Mouse (Mus musculus): ENCODE measurements around the gene Rgs6.

Gene Rgs6

DNA sequence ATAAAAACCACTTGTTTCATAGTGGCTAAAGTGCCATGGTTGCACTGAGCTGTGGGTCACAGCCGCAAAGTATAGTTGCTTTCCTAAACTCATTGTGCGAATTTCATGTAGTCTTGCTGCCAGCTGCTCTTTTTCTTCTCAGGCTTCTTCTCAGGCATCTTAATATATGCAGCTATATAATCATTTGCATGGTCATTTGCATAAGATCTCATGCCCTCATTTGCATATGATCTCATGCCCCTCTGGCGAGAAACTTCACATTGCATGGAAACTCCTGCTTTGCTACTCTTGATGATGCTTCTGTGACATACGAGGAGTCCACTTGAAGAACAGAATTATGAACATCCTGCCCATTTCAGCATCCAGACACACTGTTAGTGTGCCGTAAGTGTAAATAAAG lies 266.8 kb downstream of the Rgs6 start:
- in situ Hi-C loops (cut with MboI, MseI) = no loop called here

DNA sequence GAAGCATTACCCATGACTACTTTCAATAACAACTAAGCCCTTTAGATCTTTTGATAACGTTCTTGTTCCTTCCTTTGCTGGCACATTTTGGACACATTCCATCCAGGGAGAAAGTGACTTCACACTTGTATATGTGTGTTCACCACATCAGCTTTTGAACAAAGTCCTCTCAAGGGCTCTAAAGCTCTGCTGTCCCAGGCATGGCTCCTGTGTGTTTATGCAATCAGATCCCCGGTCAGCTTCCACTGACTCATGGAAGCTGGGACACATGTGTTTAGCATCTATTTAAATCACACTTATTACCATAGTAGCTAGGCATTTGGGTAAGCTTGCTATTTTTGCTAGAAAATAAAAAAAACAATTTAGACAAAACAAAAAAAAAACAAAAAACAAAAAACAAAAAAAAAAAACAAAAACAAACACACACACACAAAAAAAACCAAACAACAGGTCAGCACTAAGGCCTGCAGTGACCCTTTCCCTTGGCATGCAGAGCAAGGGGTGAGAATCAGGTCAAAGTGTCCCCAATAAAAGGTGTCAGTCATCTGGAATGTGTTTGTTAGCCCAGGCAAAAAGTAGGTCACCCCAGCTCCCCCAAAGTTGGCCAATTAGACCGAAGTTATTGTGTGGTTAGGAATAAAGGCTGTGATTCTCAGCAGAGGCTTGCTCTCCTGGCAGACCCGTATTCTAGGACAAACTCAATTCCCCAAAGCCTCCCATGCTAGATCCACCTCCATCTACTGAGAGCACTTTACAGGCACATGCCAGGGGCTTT lies 267.4 kb downstream of the Rgs6 start:
- in situ Hi-C loops (cut with MboI, MseI) = no loop called here

DNA sequence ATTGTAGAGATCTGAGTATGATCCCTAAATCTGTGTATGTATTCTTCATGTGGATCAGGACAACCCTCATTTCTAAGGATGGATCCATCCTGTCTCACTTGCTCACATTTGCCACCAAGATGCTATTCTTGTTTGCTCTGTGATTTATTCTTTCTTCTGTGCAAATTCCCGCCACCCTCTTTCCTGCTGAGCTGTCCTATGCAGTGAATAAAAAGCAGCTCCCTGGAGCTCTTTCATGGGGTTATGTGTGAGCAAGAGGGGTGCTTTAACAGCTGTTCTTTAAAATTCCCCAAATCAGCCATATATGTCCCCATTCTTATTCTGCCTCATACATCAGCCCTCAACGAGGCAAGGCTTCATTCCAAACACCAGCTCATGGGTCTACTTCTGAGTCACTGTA lies 277.6 kb downstream of the Rgs6 start:
- in situ Hi-C loops (cut with MboI, MseI) = no loop called here

DNA sequence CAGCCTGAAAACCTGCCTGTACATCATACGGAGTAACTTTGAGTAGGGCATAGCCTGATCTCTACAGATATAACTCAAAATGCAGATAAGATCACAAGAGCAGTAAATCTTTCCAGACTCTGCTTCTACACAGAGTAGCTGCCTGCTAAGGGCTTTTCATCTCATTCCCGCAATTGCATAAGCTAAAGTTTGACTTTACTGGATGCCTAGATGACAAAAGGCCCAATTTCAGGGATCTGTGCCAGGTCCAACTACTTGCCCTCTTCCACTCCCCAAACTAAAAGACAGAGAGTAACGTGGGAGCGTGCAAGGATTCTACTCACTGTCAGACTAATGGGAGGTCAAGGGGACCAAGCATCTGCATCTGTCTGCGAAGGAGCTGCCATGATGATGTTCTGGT lies 292.6 kb downstream of the Rgs6 start:
- in situ Hi-C loops (cut with MboI, MseI) = no loop called here

DNA sequence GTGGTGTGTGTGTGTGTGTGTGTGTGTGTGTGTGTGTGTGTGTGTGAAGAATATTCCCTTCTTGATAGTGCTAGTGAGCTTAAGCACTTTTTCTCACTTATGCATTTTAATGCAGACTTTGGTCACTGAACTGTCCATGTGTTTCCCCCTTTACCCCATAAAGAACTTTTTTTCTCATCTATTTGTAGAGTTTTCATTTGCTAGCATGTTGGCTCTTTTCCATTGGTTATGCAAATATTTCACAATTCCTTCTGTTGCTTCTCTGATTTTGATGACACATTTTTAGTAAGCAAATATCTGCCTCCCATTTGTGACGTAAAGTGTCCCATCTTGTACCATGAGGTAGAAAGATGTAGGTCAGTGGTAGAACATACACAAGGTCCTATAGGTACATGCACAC lies 295.0 kb downstream of the Rgs6 start:
- in situ Hi-C loops (cut with MboI, MseI) = no loop called here

DNA sequence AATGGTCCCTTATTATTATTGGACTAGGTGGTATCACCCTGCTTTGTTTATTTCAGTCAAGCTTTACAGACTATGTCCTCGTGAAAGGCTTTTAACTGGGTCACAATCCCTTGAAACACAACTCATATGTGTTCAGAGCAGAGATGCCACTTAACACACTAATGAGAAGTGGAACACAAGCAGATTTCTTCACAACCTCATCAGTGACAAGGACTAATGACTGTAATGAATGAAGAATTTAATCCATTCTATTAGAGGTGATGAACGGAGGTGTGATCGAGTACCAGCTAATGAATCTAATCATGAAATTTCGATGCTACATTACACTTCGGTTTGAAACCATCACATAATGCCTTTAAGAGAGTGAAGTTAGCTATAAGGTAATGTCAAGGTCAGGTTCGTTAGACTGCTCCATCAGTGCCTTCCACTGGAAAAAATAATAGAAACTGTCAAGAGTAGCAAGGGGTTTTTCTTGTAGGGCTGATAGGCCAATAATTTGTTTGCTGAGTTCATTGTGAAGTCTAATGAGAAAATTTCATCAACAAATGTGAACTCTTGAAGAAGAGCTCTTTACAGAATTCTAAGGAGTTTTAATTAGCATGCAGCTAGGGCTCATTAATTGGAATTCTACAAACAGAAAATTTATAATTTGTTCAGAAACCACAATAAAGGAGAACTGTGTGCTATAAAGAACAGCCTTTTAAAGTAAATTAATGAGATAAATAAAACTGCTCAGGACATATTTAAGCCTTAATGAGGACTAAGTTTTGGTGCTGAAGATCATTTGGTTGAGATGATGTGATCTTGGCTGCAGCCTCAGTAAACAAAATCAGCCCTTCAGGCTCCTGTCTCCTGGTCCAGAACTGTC lies 307.1 kb downstream of the Rgs6 start:
- in situ Hi-C loops (cut with MboI, MseI) = no loop called here

DNA sequence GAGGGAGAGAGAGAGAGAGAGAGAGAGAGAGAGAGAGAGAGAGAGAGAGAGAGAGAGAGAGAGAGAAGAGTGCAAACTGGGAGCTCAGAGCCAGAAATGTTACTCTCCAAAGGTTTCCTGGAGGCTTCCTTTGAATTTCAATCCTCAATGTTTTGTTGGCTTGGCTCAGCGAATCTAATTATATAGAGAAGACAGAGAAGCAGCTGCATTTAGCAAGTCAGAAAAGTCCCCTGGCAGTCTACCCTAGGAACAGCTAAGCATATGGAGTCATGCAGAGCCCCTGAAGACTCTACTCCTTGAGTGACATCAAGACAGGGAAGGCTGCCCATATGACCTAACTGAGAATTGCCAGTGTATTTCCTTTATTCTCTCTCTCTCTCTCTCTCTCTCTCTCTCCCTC lies 317.7 kb downstream of the Rgs6 start:
- in situ Hi-C loops (cut with MboI, MseI) = no loop called here

DNA sequence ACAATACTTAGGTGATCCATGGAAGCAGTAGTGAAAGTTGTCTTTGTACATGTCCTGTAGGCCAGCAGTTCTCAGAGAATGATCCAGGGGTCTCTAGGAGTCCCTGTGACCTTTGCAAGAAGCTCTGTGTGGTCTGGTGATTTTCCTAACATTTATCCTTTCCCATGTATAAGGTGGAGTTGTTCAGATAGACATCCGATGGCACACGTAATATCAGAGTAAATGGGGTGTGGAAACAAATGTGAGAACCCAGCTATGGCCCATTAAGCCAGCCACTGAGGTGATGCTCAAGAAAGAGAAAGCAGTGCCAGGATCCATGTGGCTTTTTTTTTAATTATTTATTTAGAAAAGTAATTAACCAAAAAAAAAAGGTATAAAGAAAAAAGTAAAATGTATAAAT lies 322.8 kb downstream of the Rgs6 start:
- in situ Hi-C loops (cut with MboI, MseI) = no loop called here

DNA sequence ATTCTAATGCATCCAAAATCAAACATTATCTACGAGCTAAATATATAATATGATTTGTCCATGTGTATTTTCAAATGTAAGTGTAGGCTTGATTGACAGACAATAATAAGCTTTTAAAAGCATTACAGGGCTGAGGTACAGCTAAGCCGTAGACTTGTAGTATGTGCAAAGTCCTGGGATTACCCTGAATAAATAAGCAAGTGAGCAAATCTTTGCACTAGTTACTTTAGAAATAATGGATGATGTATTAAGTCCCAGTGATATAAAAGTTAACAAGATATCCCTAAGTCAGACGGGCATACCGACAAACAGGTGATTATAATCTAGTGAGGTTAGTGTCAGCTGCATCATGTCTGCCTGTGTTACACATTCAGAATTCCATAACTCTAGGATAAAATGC lies 326.0 kb downstream of the Rgs6 start:
- in situ Hi-C loops (cut with MboI, MseI) = no loop called here

DNA sequence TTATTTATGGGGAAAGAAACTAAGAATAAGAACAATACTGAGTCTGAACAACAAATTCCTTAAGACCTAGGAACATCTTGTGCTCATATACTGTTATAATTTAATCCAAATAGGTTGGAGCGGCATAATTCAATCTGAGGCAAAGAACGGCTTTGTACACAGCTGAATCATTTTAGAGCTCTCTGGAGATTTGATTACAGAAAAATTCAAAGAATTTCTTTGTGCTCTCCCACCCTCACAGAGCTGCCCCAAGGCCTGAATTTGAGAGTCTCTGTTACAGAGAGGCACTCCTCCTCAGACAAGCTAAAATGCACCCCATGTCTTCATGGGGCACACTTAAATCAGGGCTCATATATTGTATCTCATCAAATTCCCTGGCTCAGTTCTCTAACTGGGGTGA lies 332.1 kb downstream of the Rgs6 start:
- in situ Hi-C loops (cut with MboI, MseI) = no loop called here

DNA sequence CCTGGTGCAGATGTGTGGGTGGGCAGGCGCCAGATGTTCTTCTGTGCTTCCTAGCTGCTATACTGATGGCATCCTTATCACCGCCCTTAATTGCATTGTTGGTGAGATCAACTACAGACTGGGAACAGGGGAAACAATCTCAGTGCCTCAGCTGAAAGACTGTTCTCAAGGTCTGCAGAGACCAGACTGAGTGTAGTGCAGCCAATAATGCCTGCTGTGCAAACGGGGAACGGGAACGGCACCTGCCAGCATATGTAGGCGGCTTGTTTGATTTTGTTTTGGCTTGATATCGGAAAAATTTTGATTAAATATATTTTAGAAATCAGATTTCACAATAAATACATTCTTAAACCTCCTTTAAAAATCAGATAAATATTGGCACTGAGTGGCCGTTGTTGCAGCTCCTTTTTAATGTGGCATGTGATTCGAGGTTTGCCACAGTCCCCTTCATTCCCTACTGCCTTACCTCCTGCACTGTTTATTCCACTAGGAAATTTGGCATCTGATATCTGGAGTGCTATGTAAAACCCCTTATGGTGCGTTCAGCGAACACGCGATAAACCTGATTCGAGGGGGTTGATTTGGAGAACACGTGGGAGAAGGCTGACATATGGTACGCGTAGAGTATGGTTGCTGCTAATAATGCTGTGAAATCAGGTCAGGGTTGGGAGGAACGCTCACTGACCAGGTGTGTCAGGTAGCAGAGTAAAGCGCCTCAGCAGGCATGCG lies 333.4 kb downstream of the Rgs6 start:
- in situ Hi-C loops (cut with MboI, MseI) = no loop called here

DNA sequence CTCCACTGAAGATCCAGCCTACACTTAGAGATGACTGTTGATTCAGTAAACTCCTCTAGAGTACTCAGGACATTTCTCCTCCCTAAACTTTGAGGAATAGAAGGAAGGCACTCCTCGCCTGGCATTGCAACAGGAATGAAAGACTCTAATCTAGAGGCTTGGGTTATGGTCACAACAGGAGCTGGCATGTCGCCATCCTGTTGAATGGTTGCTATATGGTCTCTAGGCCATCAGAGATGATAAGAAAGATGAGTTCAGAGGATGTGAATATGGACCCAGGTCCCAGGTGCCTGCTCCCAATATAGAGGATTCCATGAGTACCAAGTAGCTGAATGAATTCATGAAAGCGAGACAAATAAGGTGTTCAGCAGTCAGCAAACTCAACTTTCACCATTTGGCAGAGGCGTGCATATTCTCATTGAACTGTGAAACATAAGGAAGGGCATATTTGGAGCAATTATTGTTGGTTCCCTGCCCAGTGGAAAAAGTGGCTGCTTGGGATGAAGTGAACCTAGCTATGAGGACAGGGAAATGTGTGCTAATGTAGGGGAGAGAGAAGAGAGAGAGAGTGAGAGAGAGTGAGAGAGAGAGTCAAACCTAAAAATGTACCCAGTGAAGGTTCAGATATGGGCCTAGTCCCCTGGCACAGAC lies 334.9 kb downstream of the Rgs6 start:
- in situ Hi-C loops (cut with MboI, MseI) = no loop called here

DNA sequence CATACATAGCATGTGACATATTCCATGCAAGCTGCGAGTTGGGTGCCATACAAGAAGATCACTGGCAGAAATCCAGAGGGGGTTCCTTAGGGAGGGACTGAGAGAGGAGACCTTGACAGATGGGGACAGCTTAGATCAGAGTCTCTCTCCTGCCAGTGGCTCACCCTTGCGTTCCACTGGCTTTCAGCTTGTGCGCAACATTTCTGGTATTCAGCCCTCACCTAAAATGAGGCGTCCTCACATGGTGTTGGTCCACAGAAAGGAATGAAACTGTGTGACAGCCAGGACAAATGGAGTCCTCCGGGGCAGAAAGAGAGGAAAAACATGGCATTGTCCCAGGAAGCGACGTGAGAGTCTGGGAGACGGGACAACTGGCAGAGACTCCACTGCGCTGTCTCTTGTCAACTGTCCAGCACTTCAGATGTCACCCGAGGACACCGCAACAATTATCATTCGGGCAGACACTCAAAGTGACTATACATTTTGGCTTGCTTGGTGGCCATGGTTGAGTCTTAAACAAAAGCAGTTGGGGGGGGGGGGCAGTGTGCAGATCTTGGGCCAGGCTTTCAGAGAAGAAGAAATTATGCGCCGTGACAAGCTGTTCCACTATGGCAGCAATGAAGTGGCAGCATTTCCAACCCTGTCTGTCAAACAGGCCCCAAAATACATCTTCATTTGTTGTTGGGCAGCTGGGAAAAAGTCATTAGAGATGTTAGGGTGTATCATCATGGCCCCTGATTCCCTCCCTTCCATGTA lies 344.8 kb downstream of the Rgs6 start:
- in situ Hi-C loops (cut with MboI, MseI) = no loop called here

DNA sequence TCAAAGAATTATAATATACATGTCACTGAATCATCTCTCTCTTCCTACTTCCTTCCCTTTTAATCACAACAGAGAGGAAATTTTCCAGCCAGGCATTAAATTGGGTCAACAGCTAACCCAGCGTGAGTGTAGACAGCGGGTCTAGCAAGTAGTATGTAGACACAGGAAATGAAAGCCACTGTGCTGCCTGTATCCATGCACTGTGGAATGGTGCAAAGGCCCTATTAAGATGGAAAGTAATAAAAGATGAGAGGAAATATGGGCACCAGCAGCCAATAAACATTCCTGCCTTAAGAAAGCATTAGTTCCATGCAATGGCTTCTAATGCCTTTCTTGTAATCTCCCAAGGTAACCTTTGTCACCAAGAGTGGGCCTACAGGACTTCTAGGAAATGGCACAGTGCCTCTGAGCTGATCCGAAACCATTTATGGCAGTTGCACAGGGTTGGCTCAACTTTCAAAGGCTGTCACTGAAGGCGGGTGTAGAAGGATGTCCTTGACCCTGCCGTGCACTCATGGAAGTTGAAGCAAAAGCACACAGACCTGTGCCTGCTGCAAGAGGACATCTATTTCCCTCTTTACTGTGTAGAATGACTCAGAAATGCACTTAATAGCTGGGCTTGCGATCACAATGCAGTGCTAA lies 347.1 kb downstream of the Rgs6 start:
- in situ Hi-C loops (cut with MboI, MseI) = no loop called here

DNA sequence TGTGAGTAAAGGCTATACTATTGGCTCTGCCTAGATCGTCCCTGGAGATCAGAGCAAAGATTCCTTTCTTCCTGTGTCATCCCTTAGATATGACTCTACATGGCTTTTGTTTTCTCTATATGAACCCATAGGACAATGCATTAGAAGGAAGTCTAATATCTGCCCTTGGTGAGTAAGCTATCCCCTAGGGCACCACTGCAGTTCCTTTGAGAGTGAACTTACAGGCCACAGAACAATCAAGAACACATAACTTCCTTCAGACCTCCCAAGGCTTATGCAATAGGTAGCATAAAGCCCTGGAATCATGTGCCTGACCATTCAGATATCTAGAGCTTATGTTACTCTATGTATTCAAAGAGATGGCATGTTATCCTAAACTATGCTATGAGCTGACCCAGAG lies 347.7 kb downstream of the Rgs6 start:
- in situ Hi-C loops (cut with MboI, MseI) = no loop called here

DNA sequence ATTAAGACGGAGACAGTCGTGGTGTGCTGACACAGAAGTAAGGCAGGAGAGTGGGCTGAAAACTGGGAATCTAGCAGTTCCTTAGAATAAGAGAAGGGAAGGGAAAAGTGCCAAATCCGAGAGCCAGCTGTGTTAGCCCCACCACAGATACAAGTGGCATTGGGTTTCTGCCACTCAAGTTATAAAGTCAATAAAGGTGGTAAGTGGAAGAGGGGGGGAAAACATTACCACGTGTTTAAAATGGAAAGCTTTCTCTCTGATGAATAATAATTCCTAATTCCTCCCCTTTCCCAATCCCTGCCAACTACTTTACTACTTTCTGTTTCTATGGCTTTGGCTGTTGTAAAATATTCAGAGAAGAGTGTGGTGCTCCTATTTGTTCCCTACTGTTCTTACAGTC lies 352.4 kb downstream of the Rgs6 start:
- in situ Hi-C loops (cut with MboI, MseI) = no loop called here

DNA sequence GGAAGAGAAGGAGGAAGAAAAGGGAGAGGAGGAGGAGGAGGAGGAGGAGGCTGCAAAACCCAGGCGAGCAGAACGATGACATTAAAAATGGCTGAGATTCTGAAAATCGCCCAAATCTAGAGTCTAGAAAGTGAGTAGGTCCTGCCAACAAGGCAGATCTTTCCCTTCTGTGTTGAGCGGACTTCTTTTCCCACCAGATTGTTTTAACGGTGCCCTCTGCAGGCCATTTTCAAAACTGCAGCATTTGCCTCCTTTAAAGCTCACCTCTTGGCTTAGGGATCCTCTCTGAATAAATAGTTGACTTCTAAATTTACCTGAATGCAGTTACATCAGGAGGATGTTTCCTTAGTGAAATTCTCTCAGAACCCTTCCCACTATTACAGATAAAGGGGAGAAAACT lies 358.4 kb downstream of the Rgs6 start:
- in situ Hi-C loops (cut with MboI, MseI) = no loop called here

DNA sequence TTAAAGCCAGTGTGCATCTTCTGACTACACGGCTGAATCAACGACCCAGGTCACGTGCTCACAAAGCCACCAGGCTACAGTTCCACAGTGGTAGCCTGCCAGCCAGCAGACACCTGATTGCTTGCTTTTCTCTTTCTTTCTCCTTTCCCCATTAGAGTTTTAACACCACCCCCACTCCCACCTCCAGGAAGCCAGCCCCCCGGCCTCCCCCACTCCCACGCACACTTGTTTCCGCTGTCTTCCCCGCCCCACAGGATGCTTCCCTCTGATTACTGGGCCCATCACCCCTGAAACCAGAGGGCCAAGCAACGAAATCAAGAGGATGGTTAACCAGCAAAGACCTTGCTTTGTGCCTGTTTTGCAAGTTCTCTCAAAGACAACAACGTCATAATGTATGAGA lies 373.0 kb downstream of the Rgs6 start:
- in situ Hi-C loops (cut with MboI, MseI) = no loop called here

DNA sequence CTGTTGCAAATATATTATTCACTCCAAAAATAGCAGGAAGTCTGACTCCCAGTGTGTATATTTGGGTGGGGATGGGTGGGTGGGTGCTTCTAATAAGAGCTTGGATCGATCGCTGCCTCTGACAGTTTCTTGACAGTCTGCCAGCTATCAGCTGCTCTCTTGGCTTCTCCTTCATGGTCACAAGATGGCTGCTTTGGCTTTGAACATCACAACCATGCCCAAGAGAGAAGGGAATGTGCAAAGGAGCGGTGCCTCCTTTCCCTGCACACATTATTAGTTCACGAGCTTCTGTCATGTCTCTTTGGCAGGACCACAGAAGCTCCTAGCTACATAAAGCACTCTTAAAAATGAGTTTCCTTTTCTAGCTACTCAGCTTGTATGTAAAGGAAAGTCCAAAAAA lies 373.8 kb downstream of the Rgs6 start:
- in situ Hi-C loops (cut with MboI, MseI) = no loop called here

DNA sequence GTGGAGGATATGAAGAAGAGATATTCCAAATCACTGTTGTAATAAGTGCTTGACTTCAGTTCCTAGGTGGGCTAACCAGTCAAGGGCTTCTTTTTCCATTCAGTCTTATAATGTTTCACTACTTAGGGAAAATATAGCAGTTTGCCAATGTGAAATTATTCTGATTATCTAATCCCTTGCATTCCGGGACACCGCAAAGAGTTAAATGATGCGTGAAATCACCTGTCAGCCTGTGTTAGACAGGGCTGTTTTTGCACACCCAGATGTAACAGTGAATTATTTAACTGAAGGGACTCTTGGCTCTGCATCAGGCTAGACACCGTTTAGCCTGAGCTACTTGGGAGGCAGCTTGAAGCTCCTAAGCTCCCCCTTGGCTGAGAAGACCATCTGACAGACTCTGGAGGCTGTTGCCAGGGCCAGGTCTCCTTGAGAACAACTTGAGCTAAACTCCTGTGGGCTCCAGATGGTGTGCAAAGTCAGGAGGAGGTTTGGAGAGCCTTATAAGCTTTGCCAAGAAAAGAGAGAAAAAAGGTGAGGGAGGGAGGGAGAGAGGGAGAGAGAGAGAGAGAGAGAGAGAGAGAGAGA lies 382.5 kb downstream of the Rgs6 start:
- in situ Hi-C loops (cut with MboI, MseI) = no loop called here

Data from T-helper 1 cell (primary cell).